Mouse (Mus musculus): ENCODE measurements at regions not wholly inside any gene's neighbourhood (a gene's known extent, or its start where the extent isn't known, plus 50 kb on each side); places are given as distances from the start of the nearest gene placed in this dataset.

DNA sequence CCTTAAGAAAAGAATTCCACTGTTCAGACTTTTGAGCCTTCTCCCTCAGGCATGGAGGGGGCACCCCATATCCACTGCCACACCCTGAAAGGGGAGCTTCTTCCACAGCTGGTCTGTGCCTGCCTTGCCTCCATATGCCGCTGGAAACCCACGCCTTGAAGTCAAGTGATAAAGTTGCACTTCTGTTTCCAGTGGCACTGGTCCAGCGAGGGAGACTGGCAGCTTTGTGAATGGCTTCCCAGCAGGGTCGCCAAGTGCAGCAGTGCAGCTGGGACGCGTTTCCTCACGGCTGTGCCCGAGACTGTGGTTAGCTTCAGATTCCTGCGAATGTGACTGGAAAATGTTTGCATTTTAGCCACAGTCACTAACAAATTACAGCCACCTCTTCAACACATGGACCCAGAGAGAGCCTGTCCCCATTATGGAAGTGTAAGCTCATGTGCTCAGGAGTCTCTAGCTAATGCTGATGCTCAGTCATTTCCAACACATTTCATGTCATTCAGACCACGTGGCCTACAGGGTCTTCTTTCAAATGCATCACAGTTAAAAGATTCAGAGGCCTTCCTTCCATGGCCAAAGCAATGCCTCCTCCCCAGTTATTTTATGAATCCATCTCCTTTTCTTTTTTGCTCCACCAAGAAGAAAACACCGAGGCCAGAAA, 557.2 kb upstream of the Mpdz start:
- Histone ChIP-seq H3K4me3 (ENCODE audit: control insufficient read depth in 1 of 2, insufficient read depth in 1 of 2, low read depth in 2 of 2, low read length in 2 of 2) (no peak overlapping the region), H3K9me3 (replicated peaks; ENCODE audit: insufficient read depth, low read length) (no peaks in the 10 kb centered on the region), H3K27me3 (ENCODE audit: control insufficient read depth in 1 of 2, insufficient read depth in 2 of 2, low read length in 2 of 2) (no peaks in the 10 kb centered on the region), H3K4me1 (ENCODE audit: control insufficient read depth in 1 of 2, insufficient read depth in 2 of 2, low read length in 2 of 2) (no peaks in the 10 kb centered on the region), H3K9ac (ENCODE audit: control insufficient read depth, low read depth, low read length, poor library complexity, severe bottlenecking) (no peak overlapping the region), H3K36me3 (ENCODE audit: control insufficient read depth in 1 of 2, insufficient read depth in 2 of 2, low read length in 2 of 2) (no peaks in the 10 kb centered on the region), H3K27ac (ENCODE audit: control insufficient read depth, low read depth, low read length) (no peak overlapping the region), H3K79me2 (ENCODE audit: control insufficient read depth, insufficient read depth, low read length, poor library complexity) (no peaks in the 10 kb centered on the region)
- no peak for TF ChIP-seq POLR2AphosphoS2 (IDR thresholded peaks at IDR 0.05; ENCODE audit: low read length)
- TF ChIP-seq CHD2 (IDR thresholded peaks at IDR 0.05; ENCODE audit: low read length) = no peak
- no peak for TF ChIP-seq SMC3 (IDR thresholded peaks at IDR 0.05; ENCODE audit: low read depth, low read length)
- no peak for TF ChIP-seq ZMIZ1 (IDR thresholded peaks at IDR 0.05; ENCODE audit: low read depth, low read length)
- TF ChIP-seq MXI1 (IDR thresholded peaks at IDR 0.05; ENCODE audit: low read depth, low read length) = no peak
- no peak for TF ChIP-seq MYC (IDR thresholded peaks at IDR 0.05; ENCODE audit: low read depth, low read length)
- TF ChIP-seq USF1 (IDR thresholded peaks at IDR 0.05; ENCODE audit: low read depth, low read length) = no peak
- no peak for TF ChIP-seq CTCF (IDR thresholded peaks at IDR 0.05 in 2 of 3, conservative IDR thresholded peaks at IDR 0.05 in 1 of 3; ENCODE audit: control insufficient read depth in 1 of 3, insufficient read depth in 1 of 3, low read depth in 2 of 3, low read length in 3 of 3, poor library complexity in 1 of 3, severe bottlenecking in 1 of 3)
- TF ChIP-seq RCOR1 (IDR thresholded peaks at IDR 0.05; ENCODE audit: low read depth, low read length) = no peak
- no peak for TF ChIP-seq MYB (IDR thresholded peaks at IDR 0.05; ENCODE audit: low read depth, low read length)
- no peak for TF ChIP-seq JUND (IDR thresholded peaks at IDR 0.05; ENCODE audit: low read depth, low read length)
- no peak for TF ChIP-seq POLR2A (IDR thresholded peaks at IDR 0.05; ENCODE audit: control insufficient read depth in 1 of 2, insufficient read depth in 1 of 2, low read depth in 1 of 2, low read length in 2 of 2, poor library complexity in 1 of 2)
- no peak for TF ChIP-seq RAD21 (IDR thresholded peaks at IDR 0.05; ENCODE audit: low read depth, low read length)
- DNase-seq (ENCODE audit: low read depth, low spot score) = no peak

DNA sequence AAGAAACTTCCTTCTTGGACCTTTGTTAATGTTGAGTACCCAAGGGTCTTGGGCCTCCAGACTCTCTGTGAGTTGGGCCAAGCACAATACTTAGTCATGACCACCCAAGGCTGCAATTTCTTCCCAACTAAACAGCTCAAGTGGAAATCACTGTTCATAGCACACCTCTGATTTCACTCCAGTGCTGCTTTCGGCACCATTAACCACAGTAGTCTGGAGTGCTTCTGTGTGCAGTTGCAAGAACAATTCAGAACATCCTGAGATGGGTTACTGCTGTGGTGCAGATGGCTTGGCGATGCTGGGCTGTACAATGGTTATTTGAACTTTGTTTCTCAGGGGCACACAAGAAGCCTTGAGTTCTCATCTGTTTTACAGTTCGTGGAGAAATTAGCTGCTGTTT, 556.5 kb upstream of the Mpdz start:
- no peaks in the 10 kb centered on the region for H3K4me1 ChIP-seq (ENCODE audit: control insufficient read depth in 1 of 2, insufficient read depth in 2 of 2, low read length in 2 of 2)
- no peaks in the 10 kb centered on the region for H3K9me3 ChIP-seq (replicated peaks; ENCODE audit: insufficient read depth, low read length)
- H3K27ac ChIP-seq (ENCODE audit: control insufficient read depth, low read depth, low read length) = no peak overlapping the region
- no peaks in the 10 kb centered on the region for H3K79me2 ChIP-seq (ENCODE audit: control insufficient read depth, insufficient read depth, low read length, poor library complexity)
- TF ChIP-seq KAT2A (conservative IDR thresholded peaks at IDR 0.05; ENCODE audit: low read depth, low read length) (no peak), ZC3H11A (IDR thresholded peaks at IDR 0.05; ENCODE audit: low read depth, low read length) (no peak), NELFE (IDR thresholded peaks at IDR 0.05; ENCODE audit: low read depth, low read length) (no peak), MEF2A (IDR thresholded peaks at IDR 0.05; ENCODE audit: extremely low read depth, insufficient replicate concordance, low read depth, low read length, poor library complexity, severe bottlenecking) (no peak), E2F4 (IDR thresholded peaks at IDR 0.05; ENCODE audit: borderline replicate concordance, low read depth, low read length) (no peak), NRF1 (IDR thresholded peaks at IDR 0.05; ENCODE audit: insufficient read depth, low read depth, low read length, poor library complexity, severe bottlenecking) (no peak), JUND (IDR thresholded peaks at IDR 0.05; ENCODE audit: low read depth, low read length) (no peak), USF2 (IDR thresholded peaks at IDR 0.05; ENCODE audit: borderline replicate concordance in 1 of 2, insufficient read depth in 1 of 2, low read depth in 1 of 2, low read length in 2 of 2) (no peak), MAZ (IDR thresholded peaks at IDR 0.05; ENCODE audit: low read depth, low read length) (no peak), MAFK (IDR thresholded peaks at IDR 0.05; ENCODE audit: borderline replicate concordance, low read depth, low read length) (no peak), ZNF384 (IDR thresholded peaks at IDR 0.05; ENCODE audit: low read depth, low read length) (no peak), HCFC1 (IDR thresholded peaks at IDR 0.05; ENCODE audit: low read depth, low read length) (no peak), GATA1 (IDR thresholded peaks at IDR 0.05; ENCODE audit: low read depth, low read length) (no peak), TCF12 (IDR thresholded peaks at IDR 0.05; ENCODE audit: low read depth, low read length) (no peak), ZKSCAN1 (IDR thresholded peaks at IDR 0.05; ENCODE audit: low read depth, low read length) (no peak), SMC3 (IDR thresholded peaks at IDR 0.05; ENCODE audit: low read depth, low read length) (no peak), EP300 (IDR thresholded peaks at IDR 0.05; ENCODE audit: low read depth in 1 of 2, low read length in 2 of 2) (no peak)
- no peak for DNase-seq (ENCODE audit: low read depth, low spot score)
- no peak overlapping the region for H3K9ac ChIP-seq (ENCODE audit: control insufficient read depth, low read depth, low read length, poor library complexity, severe bottlenecking)
- no peaks in the 10 kb centered on the region for H3K27me3 ChIP-seq (ENCODE audit: control insufficient read depth in 1 of 2, insufficient read depth in 2 of 2, low read length in 2 of 2)
- H3K4me3 ChIP-seq (ENCODE audit: control insufficient read depth in 1 of 2, insufficient read depth in 1 of 2, low read depth in 2 of 2, low read length in 2 of 2) = no peak overlapping the region
- no peaks in the 10 kb centered on the region for H3K36me3 ChIP-seq (ENCODE audit: control insufficient read depth in 1 of 2, insufficient read depth in 2 of 2, low read length in 2 of 2)

Measured in MEL (cell line).